Mouse (Mus musculus): ENCODE measurements around the gene Asap2. TPM values are rescaled to one million over a fixed set of nuclear protein-coding genes. Genes with fewer than 3 reads are reported as not detected.
A peak's percentile ranks its signal among the peaks of the same experiment; 100 is the strongest.

Gene Asap2
- polyA plus RNA-seq, 1 experiment: 0.77 TPM

- Histone ChIP-seq H3K27ac (ENCODE audit: control insufficient read depth, insufficient read depth, low read depth, low read length) (no peak overlapping the region), H3K27me3 (ENCODE audit: control insufficient read depth, insufficient read depth, low read length) (no peaks in the 10 kb centered on the region), H3K4me3 (ENCODE audit: control insufficient read depth, low read depth, low read length) (peak overlapping the region; percentile 82), H3K36me3 (ENCODE audit: control insufficient read depth, insufficient read depth, low read length) (no peaks in the 10 kb centered on the region), H3K4me1 (ENCODE audit: control insufficient read depth, insufficient read depth, low read length) (peaks cover 4% of the 10 kb centered on the region; the same call in 1 of the 2 replicates)
- TF ChIP-seq POLR2A (IDR thresholded peaks at IDR 0.05; ENCODE audit: control insufficient read depth, low read depth, low read length): no peak
- TF ChIP-seq CTCF (IDR thresholded peaks at IDR 0.05; ENCODE audit: control insufficient read depth, insufficient read depth, insufficient replicate concordance, low read depth, low read length): no peak
These were observed 121.5 kb downstream of the Asap2 start for GRCm38 (mm10) chr12:21111476-21112452.

- TF ChIP-seq POLR2A (IDR thresholded peaks at IDR 0.05; ENCODE audit: control insufficient read depth, low read depth, low read length) (no peak), CTCF (IDR thresholded peaks at IDR 0.05; ENCODE audit: control insufficient read depth, insufficient read depth, insufficient replicate concordance, low read depth, low read length) (no peak)
- H3K27ac ChIP-seq (ENCODE audit: control insufficient read depth, insufficient read depth, low read depth, low read length): no peak overlapping the region
These were observed 122.2 kb downstream of the Asap2 start for GRCm38 (mm10) chr12:21112453-21112857.

GRCm38 (mm10) chr12:21119446-21119845 lies 129.2 kb downstream of the Asap2 start:
- Histone ChIP-seq H3K27me3 (ENCODE audit: control insufficient read depth, insufficient read depth, low read length) (no peaks in the 10 kb centered on the region), H3K27ac (ENCODE audit: control insufficient read depth, insufficient read depth, low read depth, low read length) (no peak overlapping the region), H3K4me1 (ENCODE audit: control insufficient read depth, insufficient read depth, low read length) (no peaks in the 10 kb centered on the region), H3K4me3 (ENCODE audit: control insufficient read depth, low read depth, low read length) (no peak overlapping the region), H3K36me3 (ENCODE audit: control insufficient read depth, insufficient read depth, low read length) (no peaks in the 10 kb centered on the region)
- TF ChIP-seq POLR2A (IDR thresholded peaks at IDR 0.05; ENCODE audit: control insufficient read depth, low read depth, low read length) (no peak), CTCF (IDR thresholded peaks at IDR 0.05; ENCODE audit: control insufficient read depth, insufficient read depth, insufficient replicate concordance, low read depth, low read length) (no peak)

More at GRCm38 (mm10) chr12:21112453-21112857, 122.2 kb downstream of the Asap2 start:
- H3K4me1 ChIP-seq (ENCODE audit: control insufficient read depth, insufficient read depth, low read length): peaks cover 4% of the 10 kb centered on the region; the same call in 1 of the 2 replicates
- no peaks in the 10 kb centered on the region for H3K36me3 ChIP-seq (ENCODE audit: control insufficient read depth, insufficient read depth, low read length)
- peak overlapping the region; percentile 82 for H3K4me3 ChIP-seq (ENCODE audit: control insufficient read depth, low read depth, low read length)
- no peaks in the 10 kb centered on the region for H3K27me3 ChIP-seq (ENCODE audit: control insufficient read depth, insufficient read depth, low read length)

GRCm38 (mm10) chr12:21122818-21123217 lies 132.6 kb downstream of the Asap2 start:
- Histone ChIP-seq H3K27ac (ENCODE audit: control insufficient read depth, insufficient read depth, low read depth, low read length) (no peak overlapping the region), H3K36me3 (ENCODE audit: control insufficient read depth, insufficient read depth, low read length) (no peaks in the 10 kb centered on the region), H3K4me1 (ENCODE audit: control insufficient read depth, insufficient read depth, low read length) (no peaks in the 10 kb centered on the region), H3K4me3 (ENCODE audit: control insufficient read depth, low read depth, low read length) (no peak overlapping the region), H3K27me3 (ENCODE audit: control insufficient read depth, insufficient read depth, low read length) (no peaks in the 10 kb centered on the region)
- TF ChIP-seq POLR2A (IDR thresholded peaks at IDR 0.05; ENCODE audit: control insufficient read depth, low read depth, low read length) (no peak), CTCF (IDR thresholded peaks at IDR 0.05; ENCODE audit: control insufficient read depth, insufficient read depth, insufficient replicate concordance, low read depth, low read length) (no peak)

- Histone ChIP-seq H3K4me1 (ENCODE audit: control insufficient read depth, insufficient read depth, low read length) (no peaks in the 10 kb centered on the region), H3K4me3 (ENCODE audit: control insufficient read depth, low read depth, low read length) (no peak overlapping the region), H3K27ac (ENCODE audit: control insufficient read depth, insufficient read depth, low read depth, low read length) (no peak overlapping the region), H3K36me3 (ENCODE audit: control insufficient read depth, insufficient read depth, low read length) (no peaks in the 10 kb centered on the region), H3K27me3 (ENCODE audit: control insufficient read depth, insufficient read depth, low read length) (no peaks in the 10 kb centered on the region)
- TF ChIP-seq CTCF (IDR thresholded peaks at IDR 0.05; ENCODE audit: control insufficient read depth, insufficient read depth, insufficient replicate concordance, low read depth, low read length): no peak
- no peak for TF ChIP-seq POLR2A (IDR thresholded peaks at IDR 0.05; ENCODE audit: control insufficient read depth, low read depth, low read length)
These were observed 133.4 kb downstream of the Asap2 start for GRCm38 (mm10) chr12:21123647-21124046.

- H3K36me3 ChIP-seq (ENCODE audit: control insufficient read depth, insufficient read depth, low read length): no peaks in the 10 kb centered on the region
- no peak overlapping the region for H3K27ac ChIP-seq (ENCODE audit: control insufficient read depth, insufficient read depth, low read depth, low read length)
- H3K4me1 ChIP-seq (ENCODE audit: control insufficient read depth, insufficient read depth, low read length): no peaks in the 10 kb centered on the region
- H3K27me3 ChIP-seq (ENCODE audit: control insufficient read depth, insufficient read depth, low read length): no peaks in the 10 kb centered on the region
- TF ChIP-seq CTCF (IDR thresholded peaks at IDR 0.05; ENCODE audit: control insufficient read depth, insufficient read depth, insufficient replicate concordance, low read depth, low read length): no peak
- TF ChIP-seq POLR2A (IDR thresholded peaks at IDR 0.05; ENCODE audit: control insufficient read depth, low read depth, low read length): no peak
- no peak overlapping the region for H3K4me3 ChIP-seq (ENCODE audit: control insufficient read depth, low read depth, low read length)
These were observed 135.6 kb downstream of the Asap2 start for GRCm38 (mm10) chr12:21125675-21126470.

GRCm38 (mm10) chr12:21126516-21126915 lies 136.3 kb downstream of the Asap2 start:
- TF ChIP-seq CTCF (IDR thresholded peaks at IDR 0.05; ENCODE audit: control insufficient read depth, insufficient read depth, insufficient replicate concordance, low read depth, low read length) (no peak), POLR2A (IDR thresholded peaks at IDR 0.05; ENCODE audit: control insufficient read depth, low read depth, low read length) (no peak)
- Histone ChIP-seq H3K27ac (ENCODE audit: control insufficient read depth, insufficient read depth, low read depth, low read length) (no peak overlapping the region), H3K27me3 (ENCODE audit: control insufficient read depth, insufficient read depth, low read length) (no peaks in the 10 kb centered on the region)

More at GRCm38 (mm10) chr12:21126516-21126915, 136.3 kb downstream of the Asap2 start:
- Histone ChIP-seq H3K4me3 (ENCODE audit: control insufficient read depth, low read depth, low read length) (no peak overlapping the region), H3K36me3 (ENCODE audit: control insufficient read depth, insufficient read depth, low read length) (no peaks in the 10 kb centered on the region), H3K4me1 (ENCODE audit: control insufficient read depth, insufficient read depth, low read length) (no peaks in the 10 kb centered on the region)
